Mouse (Mus musculus) frontal cortex, adult 2 months (tissue): ENCODE measurements at regions not wholly inside any gene's neighbourhood (a gene's known extent, or its start where the extent isn't known, plus 50 kb on each side); places are given as distances from the start of the nearest gene placed in this dataset.
A peak's percentile ranks its signal among the peaks of the same experiment; 100 is the strongest.

Source experiments
- DNase-seq, 2 experiments: peaks; one replicate each; pipeline ENCODE4 v3.0.0; 2022; ENCODE audit warnings: low spot score in 1 of 2; ENCODE audit errors: extremely low spot score in 1 of 2

GRCm38 (mm10) chr3:140150530-140150951 is 945.0 kb downstream of the Stpg2 start:
- peak; percentile 17 to 53 for DNase-seq

GRCm38 (mm10) chr3:140179471-140179870 is 974.0 kb downstream of the Stpg2 start:
- DNase-seq: peak; percentile 71 to 74

- no peak for DNase-seq
These were observed 977.2 kb downstream of the Stpg2 start for GRCm38 (mm10) chr3:140182690-140183089.

GRCm38 (mm10) chr3:140184899-140185525 is 979.5 kb downstream of the Stpg2 start:
- DNase-seq: no peak

GRCm38 (mm10) chr3:140205914-140206313 is 1000.4 kb downstream of the Stpg2 start:
- no peak for DNase-seq

- no peak for DNase-seq
These were observed 990.7 kb downstream of the Pdha2 start for GRCm38 (mm10) chr3:140221478-140221877.

GRCm38 (mm10) chr3:140230712-140231111 is 981.4 kb downstream of the Pdha2 start:
- no peak for DNase-seq

- no peak for DNase-seq
These were observed 979.0 kb downstream of the Pdha2 start for GRCm38 (mm10) chr3:140233144-140233543.

- DNase-seq: no peak
These were observed 978.3 kb downstream of the Pdha2 start for GRCm38 (mm10) chr3:140233809-140234208.

- no peak for DNase-seq
These were observed 972.9 kb downstream of the Pdha2 start for GRCm38 (mm10) chr3:140239276-140239675.
